Mouse (Mus musculus) ES-Bruce4 (cell line): ENCODE results near the gene Sema4b.

ENCODE experiments used
- CTCF ChIP-seq: IDR thresholded peaks from one replicate; pipeline ENCODE4 v1.8.1; 2011; ENCODE audit warnings: low read depth, low read length
- POLR2A ChIP-seq: IDR thresholded peaks from one replicate; pipeline ENCODE4 v1.8.1; 2011; ENCODE audit warnings: low read length; ENCODE audit not compliant: insufficient read depth

GRCm38 (mm10) chr7:80216566-80216965 lies 29.9 kb downstream of the Sema4b start:
- TF ChIP-seq POLR2A (no peak), CTCF (peak; percentile 16)
